Mouse (Mus musculus): ENCODE measurements around the gene Cct4. TPM values are rescaled to one million over a fixed set of nuclear protein-coding genes. Genes with fewer than 3 reads are reported as not detected.
A peak's percentile ranks its signal among the peaks of the same experiment; 100 is the strongest.

The Cct4 gene
- total RNA-seq, 2 experiments from 2014 or later, result 137 to 193 TPM

DNA sequence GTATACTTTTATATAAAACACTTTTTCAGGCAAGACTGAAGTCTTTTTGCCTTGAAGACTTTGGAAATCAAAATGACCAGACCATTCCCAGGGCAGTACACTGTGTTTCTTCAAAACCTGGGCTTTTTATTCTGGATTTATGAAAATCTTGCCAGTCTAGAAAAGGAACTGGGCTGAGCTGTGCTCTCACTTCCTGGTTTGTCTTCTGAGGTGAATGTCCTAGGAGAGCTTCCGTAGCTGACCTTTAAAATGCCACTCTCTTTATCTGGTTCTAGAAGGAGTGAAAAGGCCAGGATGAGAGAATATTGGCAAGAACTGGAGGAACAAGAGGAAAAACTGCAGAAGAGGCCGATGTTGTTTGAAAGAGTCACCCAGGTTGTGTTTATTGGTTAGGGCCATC, 32.8 kb downstream of the Cct4 start:
- peak; percentile 54 for ATAC-seq (ENCODE audit: poor library complexity, severe bottlenecking)

DNA sequence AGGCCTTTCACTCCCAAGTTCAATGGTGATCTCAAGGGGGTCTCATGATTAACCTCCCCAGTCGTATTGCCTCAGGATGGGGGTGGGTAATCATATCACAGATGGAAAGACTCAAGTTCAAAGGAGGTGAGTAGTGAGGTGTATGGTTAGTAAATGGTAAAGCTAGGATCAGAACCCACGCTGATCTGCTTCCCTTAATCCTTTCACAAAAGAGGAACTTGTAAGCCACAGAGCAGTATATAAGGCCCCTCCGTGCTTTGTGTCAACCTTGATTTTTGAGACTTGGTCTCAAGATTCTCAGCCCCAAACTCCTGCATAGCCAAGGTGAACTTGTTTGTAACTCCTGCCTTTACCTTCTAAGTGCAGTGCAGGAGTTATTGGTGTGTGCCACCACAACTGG, 33.9 kb downstream of the Cct4 start:
- ATAC-seq (ENCODE audit: poor library complexity, severe bottlenecking), result peak; percentile 52

DNA sequence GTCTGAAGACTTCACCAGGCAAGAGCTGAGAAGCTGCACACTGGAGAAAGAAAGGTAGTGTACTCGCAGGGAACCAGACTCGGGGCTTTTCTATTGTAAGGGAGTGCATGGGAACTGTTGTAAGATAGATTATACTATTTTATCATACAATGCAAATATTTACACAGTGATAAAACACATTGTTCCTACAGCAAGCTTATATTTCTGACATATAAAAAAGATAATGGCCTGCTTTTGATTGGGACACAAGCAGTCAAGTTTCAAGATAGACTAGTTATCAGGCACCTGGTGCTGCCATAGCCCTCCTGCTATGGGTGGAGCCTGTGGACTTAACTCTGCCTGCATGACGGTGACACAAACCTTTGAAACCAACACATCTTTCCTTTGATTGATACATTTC, 38.6 kb downstream of the Cct4 start:
- ATAC-seq (ENCODE audit: poor library complexity, severe bottlenecking), result no peak

DNA sequence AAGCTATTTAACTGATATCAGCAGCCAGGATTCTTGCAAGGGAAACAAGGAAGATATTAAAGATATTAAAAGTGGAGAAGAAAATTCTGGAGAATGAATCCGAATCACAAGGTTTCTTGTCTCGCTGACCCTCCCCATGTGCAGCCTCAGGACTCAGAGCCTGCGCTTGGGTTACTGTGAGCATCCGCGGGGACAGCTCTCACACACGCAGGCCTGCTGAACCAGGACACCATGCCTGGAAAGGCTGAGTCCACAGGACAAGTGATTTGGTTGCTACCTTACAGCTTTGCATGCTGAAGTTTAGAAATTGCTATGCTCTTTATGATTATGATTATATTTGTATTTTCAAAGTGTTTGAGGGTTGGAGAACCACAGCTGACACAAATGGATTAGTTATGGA, 39.1 kb downstream of the Cct4 start:
- ATAC-seq (ENCODE audit: poor library complexity, severe bottlenecking), result no peak

DNA sequence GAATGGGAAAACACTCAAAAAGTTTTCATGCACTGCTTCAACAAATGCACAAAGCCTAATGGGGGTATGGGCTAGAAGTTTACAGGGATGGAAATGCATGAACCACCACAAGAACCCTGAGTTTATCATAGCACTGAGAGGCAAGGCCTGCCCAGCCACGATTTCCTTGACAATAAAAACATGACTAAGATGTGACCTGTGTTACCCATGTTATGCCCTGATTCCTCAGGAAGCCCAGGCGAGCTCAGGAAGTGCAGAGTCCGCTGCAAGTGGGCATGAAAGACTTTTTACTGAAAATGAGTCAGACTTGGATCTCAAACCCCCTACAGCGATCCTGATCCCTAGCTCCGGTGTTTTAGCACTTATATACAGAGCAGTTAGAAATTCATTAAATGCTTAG, 56.9 kb downstream of the Cct4 start:
- ATAC-seq (ENCODE audit: poor library complexity, severe bottlenecking), result no peak

DNA sequence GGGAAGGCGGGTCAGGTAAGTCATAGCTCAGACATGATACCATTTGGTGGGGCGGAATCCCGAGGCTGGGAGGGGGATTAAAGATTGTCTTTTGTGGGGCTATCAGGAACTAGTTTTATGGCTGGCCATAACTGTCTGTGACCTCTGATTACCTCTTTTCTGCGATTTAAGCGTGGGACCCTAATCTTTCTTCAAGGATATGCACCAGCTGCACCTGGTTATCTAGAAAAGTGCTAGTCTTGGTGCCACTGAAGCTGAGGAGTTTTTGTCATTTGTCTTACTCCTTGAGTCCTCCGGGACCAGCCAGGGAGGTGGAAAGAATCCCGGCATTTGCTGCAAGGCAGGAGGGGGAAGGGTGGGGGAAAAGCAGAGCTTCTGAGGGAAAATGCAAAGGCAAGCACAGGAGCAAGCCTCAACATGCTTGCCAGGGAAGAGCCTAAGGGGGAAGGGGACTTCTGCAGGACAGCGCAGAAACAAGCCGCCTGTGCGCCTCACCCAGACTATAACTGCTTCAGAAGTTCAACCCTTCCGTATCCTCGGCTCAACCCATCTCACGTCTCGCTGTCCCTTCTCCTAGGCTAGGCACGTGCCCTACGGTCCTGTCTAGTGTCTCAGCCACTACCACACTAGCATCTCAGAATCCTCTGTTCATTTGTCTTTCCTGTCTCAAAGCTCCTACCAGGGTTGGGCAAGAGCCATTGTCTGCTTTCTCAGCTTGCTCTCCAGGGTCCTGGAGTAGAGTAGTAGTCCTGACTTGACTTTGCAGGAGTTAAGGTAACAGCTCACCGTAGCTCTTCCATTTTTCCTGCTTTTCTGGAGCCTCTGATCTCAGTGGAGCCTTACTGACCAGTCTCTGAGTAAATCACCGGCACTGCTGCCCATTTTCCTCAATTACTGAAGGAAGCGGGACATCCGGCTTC, 57.6 kb downstream of the Cct4 start:
- ATAC-seq (ENCODE audit: poor library complexity, severe bottlenecking), result no peak

DNA sequence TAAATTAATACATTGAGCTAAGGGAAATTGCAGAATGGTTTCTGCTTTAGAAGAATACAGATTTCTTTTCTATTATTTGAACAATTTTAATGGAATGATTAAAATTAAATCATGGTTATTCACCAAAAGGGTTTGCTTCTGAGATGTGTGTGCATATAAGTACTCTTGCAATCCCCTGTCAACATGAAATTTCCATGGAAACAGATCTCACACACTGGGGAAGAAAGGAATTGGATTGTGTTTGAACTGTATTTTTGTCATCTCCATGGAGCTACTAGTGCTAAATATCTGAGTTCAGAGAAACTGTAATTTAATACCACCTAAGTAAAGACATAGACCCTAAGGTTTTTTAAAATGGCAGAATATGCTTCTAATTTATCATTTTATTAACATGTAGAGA, 59.3 kb downstream of the Cct4 start:
- ATAC-seq (ENCODE audit: poor library complexity, severe bottlenecking), result no peak

DNA sequence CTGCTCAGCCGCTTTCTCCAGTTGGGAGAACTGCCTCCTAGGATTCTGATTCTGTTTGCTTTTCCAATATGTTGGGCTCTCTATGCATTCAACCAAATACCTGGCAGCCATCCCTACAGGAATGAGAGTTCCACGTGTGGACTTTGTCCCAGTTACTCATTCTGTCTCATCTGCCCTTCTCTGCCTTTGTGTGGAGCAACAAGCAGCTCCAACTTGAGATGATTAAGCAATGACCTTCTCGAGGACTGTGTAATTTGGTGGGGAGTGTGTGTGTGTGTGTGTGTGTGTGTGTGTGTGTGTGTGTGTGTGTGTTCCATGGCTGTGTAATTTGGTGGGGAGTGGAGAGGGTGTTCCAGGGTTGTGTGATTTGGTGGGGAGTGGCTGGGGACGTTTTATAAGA, 62.0 kb downstream of the Cct4 start:
- no peak for ATAC-seq (ENCODE audit: poor library complexity, severe bottlenecking)

Other genes with a start within 250 kb of the Cct4 start
- gene B3gnt2, start 129.6 kb upstream of the Cct4 start, total RNA-seq (2015), result 8.3 and 13.0 TPM in 2 replicates
- gene B3gnt2, start 129.6 kb upstream of the Cct4 start, total RNA-seq (2017), result 20.8 and 28.9 TPM in 2 replicates
- 7.2 and 7.4 TPM in 2 replicates for gene Zrsr1, start 18.5 kb upstream of the Cct4 start, total RNA-seq (2015)
- gene Zrsr1, start 18.5 kb upstream of the Cct4 start, total RNA-seq (2017), result 11.7 and 15.4 TPM in 2 replicates
- 58.7 and 62.6 TPM in 2 replicates for gene Gm28048, start 8.4 kb upstream of the Cct4 start, total RNA-seq (2015)
- gene Gm28048, start 8.4 kb upstream of the Cct4 start, total RNA-seq (2017), result 31.5 and 36.8 TPM in 2 replicates
- gene Commd1, start 8.1 kb upstream of the Cct4 start, total RNA-seq (2015), result 138 TPM in 2 replicates
- 98.5 and 129 TPM in 2 replicates for gene Commd1, start 8.1 kb upstream of the Cct4 start, total RNA-seq (2017)
- gene Fam161a, start 17.0 kb downstream of the Cct4 start, total RNA-seq (2015), result 3.5 and 4.1 TPM in 2 replicates
- gene Fam161a, start 17.0 kb downstream of the Cct4 start, total RNA-seq (2017), result 2.6 and 3.5 TPM in 2 replicates

Measured in megakaryocyte, adult 5-6 weeks (primary cell).